Mouse (Mus musculus): ENCODE measurements around the gene Fmo5.
A peak's percentile ranks its signal among the peaks of the same experiment; 100 is the strongest.

The Fmo5 gene

GRCm38 (mm10) chr3:97628391-97629001 is at the start of gene Fmo5:
Gene Fmo5, plus strand, starts transcription at chr3:97628804.
- peak; percentile 61 for DNase-seq (ENCODE audit: low read depth, low spot score)

GRCm38 (mm10) chr3:97585383-97586160 is 43.0 kb upstream of the Fmo5 start:
- peak; percentile 31 for DNase-seq (ENCODE audit: low read depth, low spot score)

- no peak for DNase-seq (ENCODE audit: low read depth, low spot score)
These were observed 40.9 kb upstream of the Fmo5 start for GRCm38 (mm10) chr3:97587656-97588055.

GRCm38 (mm10) chr3:97590699-97591098 is 37.9 kb upstream of the Fmo5 start:
- no peak for DNase-seq (ENCODE audit: low read depth, low spot score)

- no peak for DNase-seq (ENCODE audit: low read depth, low spot score)
These were observed 35.5 kb upstream of the Fmo5 start for GRCm38 (mm10) chr3:97593089-97593488.

- DNase-seq (ENCODE audit: low read depth, low spot score): no peak
These were observed 34.5 kb upstream of the Fmo5 start for GRCm38 (mm10) chr3:97594140-97594539.

- no peak for DNase-seq (ENCODE audit: low read depth, low spot score)
These were observed 33.5 kb upstream of the Fmo5 start for GRCm38 (mm10) chr3:97595066-97595465.

GRCm38 (mm10) chr3:97596796-97597195 is 31.8 kb upstream of the Fmo5 start:
- no peak for DNase-seq (ENCODE audit: low read depth, low spot score)

- no peak for DNase-seq (ENCODE audit: low read depth, low spot score)
These were observed 28.4 kb upstream of the Fmo5 start for GRCm38 (mm10) chr3:97600050-97600832.

GRCm38 (mm10) chr3:97609201-97609844 is 19.3 kb upstream of the Fmo5 start:
- DNase-seq (ENCODE audit: low read depth, low spot score): no peak

- DNase-seq (ENCODE audit: low read depth, low spot score): peak; percentile 90
These were observed 18.7 kb upstream of the Fmo5 start, which contains the start of gene Chd1l for GRCm38 (mm10) chr3:97609845-97610410. Gene Chd1l, minus strand, starts transcription at chr3:97610203.

GRCm38 (mm10) chr3:97611021-97611420 is 17.6 kb upstream of the Fmo5 start:
- DNase-seq (ENCODE audit: low read depth, low spot score): no peak

- no peak for DNase-seq (ENCODE audit: low read depth, low spot score)
These were observed 13.4 kb upstream of the Fmo5 start for GRCm38 (mm10) chr3:97615154-97615553.

- DNase-seq (ENCODE audit: low read depth, low spot score): no peak
These were observed 12.7 kb upstream of the Fmo5 start for GRCm38 (mm10) chr3:97615933-97616332.

GRCm38 (mm10) chr3:97617091-97617825 is 11.3 kb upstream of the Fmo5 start:
- DNase-seq (ENCODE audit: low read depth, low spot score): no peak

GRCm38 (mm10) chr3:97617899-97618298 is 10.7 kb upstream of the Fmo5 start:
- no peak for DNase-seq (ENCODE audit: low read depth, low spot score)

GRCm38 (mm10) chr3:97620657-97621056 is 7.9 kb upstream of the Fmo5 start:
- DNase-seq (ENCODE audit: low read depth, low spot score): no peak

GRCm38 (mm10) chr3:97624611-97625010 is 4.0 kb upstream of the Fmo5 start:
- DNase-seq (ENCODE audit: low read depth, low spot score): no peak

- no peak for DNase-seq (ENCODE audit: low read depth, low spot score)
These were observed 711 bp upstream of the Fmo5 start for GRCm38 (mm10) chr3:97627893-97628292.

GRCm38 (mm10) chr3:97629941-97630340 is 1.3 kb downstream of the Fmo5 start:
- DNase-seq (ENCODE audit: low read depth, low spot score): no peak

GRCm38 (mm10) chr3:97630746-97631145 is 2.1 kb downstream of the Fmo5 start:
- no peak for DNase-seq (ENCODE audit: low read depth, low spot score)

All from skeletal muscle tissue, adult 2 months (tissue).